Mouse (Mus musculus) layer of hippocampus, adult 9-10 months (tissue): ENCODE measurements at regions not wholly inside any gene's neighbourhood (a gene's known extent, or its start where the extent isn't known, plus 50 kb on each side); places are given as distances from the start of the nearest gene placed in this dataset.

Source experiments
- DNase-seq: peaks from one replicate; pipeline ENCODE4 v3.0.0; 2022; ENCODE audit warnings: low spot score

- no peak for DNase-seq
Measured at GRCm38 (mm10) chr1:71904376-71904948, 251.5 kb upstream of the Fn1 start.

- no peak for DNase-seq
Measured at GRCm38 (mm10) chr1:71900106-71901074, 247.4 kb upstream of the Fn1 start.

DNA sequence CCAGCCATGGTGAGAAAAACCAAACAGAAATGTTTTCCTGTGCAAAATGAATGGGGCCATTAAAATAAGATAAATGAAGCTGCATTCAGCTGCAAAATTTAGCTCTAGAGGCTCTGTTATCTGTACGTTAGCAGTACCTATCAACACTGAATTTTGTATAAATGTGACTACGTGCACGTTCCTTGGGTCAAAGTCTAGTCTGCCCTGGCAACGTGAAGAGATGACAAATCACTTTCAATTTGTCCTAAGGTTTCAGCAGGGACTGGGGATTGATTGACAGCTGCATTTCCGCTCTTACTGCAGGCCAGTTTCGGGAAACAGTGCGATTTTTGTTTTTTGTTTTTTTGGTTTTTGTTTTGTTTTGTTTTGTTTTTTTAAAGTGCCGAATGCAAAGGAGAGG, 246.1 kb upstream of the Fn1 start:
- DNase-seq, result no peak

GRCm38 (mm10) chr1:71898198-71898597, 245.2 kb upstream of the Fn1 start:
- DNase-seq, result no peak

GRCm38 (mm10) chr1:71897464-71898051, 244.6 kb upstream of the Fn1 start:
- DNase-seq, result no peak

- no peak for DNase-seq
Measured at GRCm38 (mm10) chr1:71896141-71896725, 243.2 kb upstream of the Fn1 start.

- DNase-seq, result no peak
Measured at GRCm38 (mm10) chr1:71893636-71894035, 240.6 kb upstream of the Fn1 start.

DNA sequence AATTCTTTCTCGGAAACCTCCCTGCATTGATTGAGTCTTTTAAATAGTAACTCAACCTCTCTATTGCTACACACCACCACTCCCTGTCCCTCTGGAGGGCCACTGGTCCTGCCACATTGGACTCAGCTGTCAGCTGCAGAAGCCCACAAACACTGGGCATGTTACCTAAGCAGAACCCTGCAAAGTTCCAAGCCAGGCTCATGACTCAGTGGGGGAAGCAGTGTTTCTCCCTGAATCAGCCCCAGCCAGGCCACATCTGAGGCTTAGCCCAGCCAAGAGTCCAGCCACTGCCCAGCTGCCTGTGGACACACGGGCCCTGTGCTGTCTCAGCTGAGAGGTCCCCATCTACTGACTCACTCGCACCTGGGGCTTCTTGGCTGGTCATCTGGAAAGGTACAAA, 234.8 kb upstream of the Fn1 start:
- DNase-seq, result no peak

DNA sequence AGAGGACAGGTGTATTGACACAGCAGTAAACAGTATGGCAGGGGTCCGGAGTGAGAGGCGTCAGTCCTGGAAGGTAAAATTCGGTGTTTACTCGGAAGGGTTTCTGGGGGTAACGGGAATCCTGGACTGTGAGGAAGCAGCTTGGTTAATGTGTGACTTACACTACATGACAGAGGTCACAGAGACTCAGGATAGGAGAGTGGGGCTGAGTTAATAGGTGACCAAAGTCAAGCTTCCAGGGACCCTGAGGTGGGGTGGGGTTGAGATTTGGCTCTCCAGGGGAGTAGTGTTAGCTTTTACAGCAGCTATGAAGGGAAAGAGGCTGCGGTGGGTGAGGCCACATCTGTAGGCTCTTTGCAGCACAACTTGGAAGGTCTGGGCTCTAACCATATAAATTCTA, 233.9 kb upstream of the Fn1 start:
- no peak for DNase-seq

DNA sequence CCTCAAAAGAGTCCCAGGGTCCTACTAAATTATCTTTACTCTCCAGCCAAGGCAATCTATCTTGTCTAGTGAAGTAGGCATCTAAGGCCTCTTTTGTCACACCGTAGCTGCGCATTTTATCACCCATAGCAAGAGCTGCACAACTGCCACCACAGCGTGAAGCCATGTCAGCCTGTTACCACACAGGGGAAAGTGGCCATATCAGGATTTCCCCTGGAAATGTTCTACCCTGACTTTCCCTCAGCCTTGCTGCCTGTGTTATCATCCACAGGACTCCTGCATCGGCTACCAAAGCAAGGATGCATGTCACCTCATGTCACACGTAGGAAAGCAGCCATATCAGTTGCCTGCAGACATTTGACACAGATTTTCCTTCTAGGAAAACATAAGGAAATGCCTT, 233.2 kb upstream of the Fn1 start:
- no peak for DNase-seq

DNA sequence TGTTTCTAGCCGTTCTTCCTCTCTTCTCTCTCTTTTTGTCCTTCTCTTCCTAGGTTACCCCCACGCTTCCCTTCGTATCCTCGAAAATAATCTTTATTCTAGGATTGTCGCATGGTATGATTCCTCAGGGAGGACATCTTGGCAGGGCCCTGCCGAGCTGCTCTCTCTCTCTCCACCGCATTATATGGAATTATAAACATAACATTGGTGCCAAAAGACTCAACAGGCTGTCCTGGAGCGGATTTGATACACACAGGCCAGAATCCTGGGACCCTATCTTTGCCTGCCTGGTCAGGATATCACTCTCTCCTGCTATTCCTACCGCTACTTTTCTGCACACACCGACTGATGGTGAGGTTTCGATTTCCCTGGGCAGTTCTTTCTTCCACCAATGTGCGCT, 228.9 kb upstream of the Fn1 start:
- no peak for DNase-seq

- no peak for DNase-seq
Measured at GRCm38 (mm10) chr1:71881191-71881590, 228.2 kb upstream of the Fn1 start.

DNA sequence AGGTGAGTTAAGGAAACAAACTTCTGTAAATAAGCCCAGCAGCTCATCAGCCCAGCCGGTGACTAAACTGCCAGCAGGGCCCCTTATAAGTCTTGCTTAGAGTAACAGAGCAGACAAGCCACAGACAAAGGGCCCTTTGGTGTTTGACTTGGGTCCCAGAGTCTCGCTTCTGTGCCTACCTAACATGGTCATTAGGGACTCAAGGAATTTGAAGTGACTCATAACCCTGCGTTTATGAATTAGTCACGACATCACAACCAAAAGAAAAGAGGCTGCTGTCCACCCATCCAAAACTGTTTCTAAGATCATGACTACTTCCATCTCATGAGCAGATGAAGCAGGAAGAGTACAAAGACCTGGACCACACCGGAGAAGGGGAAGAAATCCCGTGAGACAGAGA, 227.5 kb upstream of the Fn1 start:
- no peak for DNase-seq

- DNase-seq, result no peak
Measured at GRCm38 (mm10) chr1:71876712-71877401, 223.9 kb upstream of the Fn1 start.

GRCm38 (mm10) chr1:71874037-71874436, 221.0 kb upstream of the Fn1 start:
- no peak for DNase-seq

GRCm38 (mm10) chr1:71865670-71866069, 212.7 kb upstream of the Fn1 start:
- no peak for DNase-seq

GRCm38 (mm10) chr1:71864749-71865148, 211.7 kb upstream of the Fn1 start:
- DNase-seq, result no peak

GRCm38 (mm10) chr1:71853212-71853611, 200.2 kb upstream of the Fn1 start:
- DNase-seq, result no peak

GRCm38 (mm10) chr1:71851268-71851667, 198.3 kb upstream of the Fn1 start:
- DNase-seq, result no peak

- no peak for DNase-seq
Measured at GRCm38 (mm10) chr1:71848656-71849055, 195.7 kb upstream of the Fn1 start.

DNA sequence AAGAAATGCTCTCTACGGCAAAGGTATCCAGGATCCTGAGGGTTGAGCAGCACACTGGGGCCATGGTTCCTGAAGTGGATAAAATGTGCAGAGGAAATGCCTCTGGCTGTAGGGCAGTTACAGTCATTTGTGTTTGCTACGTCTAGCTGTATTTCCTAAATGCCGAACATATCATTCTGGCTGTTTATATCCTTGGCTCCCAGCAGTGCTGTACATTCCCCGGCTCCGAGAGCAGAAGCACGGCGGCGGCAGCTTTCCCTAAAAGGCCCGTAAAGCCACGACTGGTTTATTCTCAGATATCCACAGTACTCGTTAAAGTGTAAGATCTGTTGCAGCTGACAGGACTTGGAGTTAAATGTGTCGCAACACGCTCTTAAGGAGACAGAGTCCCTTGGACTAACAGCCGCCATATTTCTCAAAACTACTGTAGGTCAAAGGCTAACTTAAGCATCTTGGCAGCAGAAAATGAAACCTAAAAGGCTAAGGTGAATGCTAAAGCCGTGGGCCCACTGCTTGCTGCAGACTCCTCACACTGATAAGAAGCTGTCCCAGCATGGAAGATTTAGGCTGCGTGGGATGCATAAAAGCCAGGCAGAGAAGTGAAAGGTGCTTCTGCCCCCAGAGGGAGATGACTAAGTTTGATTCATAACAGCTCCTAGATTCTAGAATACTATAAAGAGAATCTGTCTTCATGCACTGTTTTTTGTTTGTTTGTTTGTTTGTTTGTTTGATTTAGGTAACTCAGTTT, 192.1 kb upstream of the Fn1 start:
- DNase-seq, result no peak

DNA sequence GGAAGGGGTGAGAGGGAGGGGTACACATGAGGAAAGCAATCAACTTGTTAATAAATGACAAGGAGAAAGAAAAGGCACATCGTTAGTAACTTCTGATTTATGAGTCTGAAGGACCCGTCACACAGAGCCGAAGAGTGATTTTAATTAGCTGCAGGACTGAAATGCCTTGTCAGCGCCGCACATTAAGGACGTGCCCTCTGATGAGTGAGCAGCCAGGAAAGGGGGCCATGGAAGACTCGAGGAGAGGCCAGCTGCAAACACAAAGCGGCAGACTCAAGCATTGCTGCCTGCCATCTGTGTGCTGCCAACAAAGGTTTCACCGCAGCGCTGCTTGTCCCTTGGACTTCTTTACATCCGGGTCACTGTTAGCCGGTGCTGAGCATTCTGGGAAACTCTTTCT, 184.8 kb upstream of the Fn1 start:
- DNase-seq, result no peak
